Mouse (Mus musculus): ENCODE results near the gene Slc34a2.

Gene Slc34a2

DNA sequence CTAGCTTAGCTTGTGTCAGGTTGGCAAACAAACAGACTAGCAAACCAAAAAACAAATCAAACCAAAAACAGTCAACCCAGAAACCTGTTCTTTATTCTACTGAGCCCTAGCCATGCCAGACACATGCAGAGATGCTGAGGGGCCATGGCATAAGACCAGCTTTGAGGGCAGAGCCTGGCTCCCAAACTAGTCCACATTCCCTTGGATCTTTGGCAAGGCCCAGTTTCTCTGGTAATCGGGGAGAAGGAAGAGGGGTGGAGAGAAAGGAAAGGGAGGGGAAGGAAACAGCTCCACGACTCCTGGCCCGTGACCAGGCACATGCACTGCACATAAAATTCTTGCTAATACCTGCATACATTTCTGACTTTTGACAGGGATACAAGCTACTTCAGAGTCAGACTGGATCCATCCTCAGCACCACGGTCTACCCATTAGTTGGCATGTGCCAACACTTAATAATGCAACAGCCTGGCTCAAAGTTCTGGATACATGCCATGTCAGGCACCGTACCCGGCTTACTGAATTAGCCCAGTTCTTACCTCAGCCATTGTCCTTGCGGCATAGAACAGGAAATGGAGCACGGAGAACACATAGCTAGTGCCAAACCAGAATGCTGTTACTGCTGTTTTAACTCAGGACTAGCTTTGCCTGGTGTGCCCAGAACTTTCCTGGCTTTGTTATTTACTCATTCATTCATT lies 12.5 kb upstream of the Slc34a2 start:
- DNase-seq (ENCODE audit: low spot score) = no peak

DNA sequence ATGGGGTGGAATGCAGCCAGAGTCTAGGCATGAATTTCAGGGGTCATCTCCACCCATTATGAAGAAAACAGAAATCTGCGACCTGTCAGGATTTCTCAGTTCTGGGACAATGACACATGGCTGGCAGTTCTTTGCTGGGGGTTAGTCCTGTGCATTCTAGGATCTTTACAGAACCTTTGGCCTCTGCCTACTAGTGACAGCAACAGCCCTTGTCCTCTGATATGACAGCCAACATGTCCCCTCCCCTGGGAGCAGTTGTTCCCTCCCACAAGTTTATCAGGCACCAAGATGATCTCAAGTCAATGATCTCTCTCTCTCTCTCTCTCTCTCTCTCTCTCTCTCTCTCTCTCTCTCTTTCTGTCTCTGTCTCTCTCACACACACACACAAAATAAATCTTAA lies 6.5 kb upstream of the Slc34a2 start:
- DNase-seq (ENCODE audit: low spot score) = no peak

DNA sequence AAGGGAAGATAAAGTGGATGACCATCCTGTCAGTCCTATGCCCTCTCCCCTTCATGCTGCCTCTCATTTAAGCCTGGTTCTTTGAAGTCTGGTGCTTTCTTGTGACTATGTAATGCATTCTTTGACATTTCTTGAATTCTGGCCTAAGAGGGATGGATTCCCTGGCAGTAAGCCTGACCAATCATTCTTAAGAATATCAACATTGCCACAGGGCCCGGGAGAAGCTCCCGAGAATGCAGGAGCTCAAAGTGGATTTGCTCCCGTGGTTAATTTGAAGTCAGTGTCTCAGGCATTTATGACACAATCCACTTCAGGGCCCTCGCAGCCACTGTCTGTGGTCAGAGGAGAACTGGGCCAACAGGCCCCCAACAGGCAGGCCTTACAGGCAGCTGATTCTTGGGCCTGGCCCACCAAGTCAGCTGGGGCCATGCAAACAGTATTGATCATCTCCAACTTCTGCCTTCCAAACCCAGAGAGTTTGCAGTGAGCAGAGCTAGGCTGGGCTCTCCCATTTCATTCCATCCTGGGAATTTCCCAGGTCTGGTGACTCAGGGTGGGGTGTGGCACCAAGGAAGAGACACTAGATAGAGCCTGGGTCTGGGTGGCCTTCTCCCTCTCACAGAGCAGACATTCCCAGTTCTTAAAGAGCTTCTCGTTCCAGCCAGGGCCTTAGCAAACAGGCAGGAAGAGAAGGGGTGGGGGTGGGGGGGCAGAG lies 4.3 kb downstream of the Slc34a2 start:
- no peak for DNase-seq (ENCODE audit: low spot score)

GRCm38 (mm10) chr5:53042771-53043371 lies 5.0 kb downstream of the Slc34a2 start:
- no peak for DNase-seq (ENCODE audit: low spot score)

DNA sequence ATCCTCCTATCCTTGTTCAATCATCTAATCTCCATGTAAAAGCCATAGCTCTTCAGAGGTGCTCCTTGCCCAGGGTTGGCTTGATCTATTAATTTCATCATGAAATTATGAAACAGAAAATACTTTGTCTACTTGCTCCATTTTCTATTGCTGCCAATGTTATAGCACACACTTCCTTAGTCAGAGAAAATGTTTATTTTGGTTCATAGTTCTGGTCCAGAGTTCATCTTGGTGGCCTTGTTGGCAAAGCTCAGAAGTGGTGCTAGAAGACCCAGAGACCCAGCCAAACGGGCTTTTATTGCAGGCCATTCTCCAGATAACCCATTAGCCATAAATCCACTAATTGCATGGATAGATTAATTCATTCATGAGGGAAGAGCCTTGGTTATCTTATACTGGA lies 5.8 kb downstream of the Slc34a2 start:
- DNase-seq (ENCODE audit: low spot score) = no peak

GRCm38 (mm10) chr5:53047951-53048350 lies 10.1 kb downstream of the Slc34a2 start:
- no peak for DNase-seq (ENCODE audit: low spot score)

- no peak for DNase-seq (ENCODE audit: low spot score)
Observed at GRCm38 (mm10) chr5:53048599-53048998, 10.7 kb downstream of the Slc34a2 start.

- peak; percentile 12 for DNase-seq (ENCODE audit: low spot score)
Observed at GRCm38 (mm10) chr5:53049046-53049445, 11.2 kb downstream of the Slc34a2 start.

GRCm38 (mm10) chr5:53050963-53051362 lies 13.1 kb downstream of the Slc34a2 start:
- DNase-seq (ENCODE audit: low spot score) = no peak

DNA sequence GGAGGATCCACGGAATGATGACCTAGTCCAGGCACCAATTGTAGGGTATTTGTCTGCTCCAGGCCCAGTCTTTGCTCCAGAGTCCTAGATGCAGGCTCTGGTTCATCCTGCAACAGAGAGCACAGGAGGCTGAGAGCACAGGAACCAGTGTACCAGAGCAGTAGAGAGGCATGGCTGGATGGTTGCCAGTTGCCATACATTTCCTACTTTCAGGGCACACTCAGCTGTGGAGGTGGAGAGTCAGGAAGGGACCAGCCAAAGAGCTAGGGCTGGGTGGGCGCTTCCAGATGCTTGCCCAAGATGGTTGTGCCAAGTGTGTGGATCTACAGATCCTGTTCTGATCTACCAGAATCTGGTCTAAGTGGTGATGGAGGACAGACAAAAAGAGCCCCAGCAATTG lies 15.4 kb downstream of the Slc34a2 start:
- DNase-seq (ENCODE audit: low spot score) = no peak

DNA sequence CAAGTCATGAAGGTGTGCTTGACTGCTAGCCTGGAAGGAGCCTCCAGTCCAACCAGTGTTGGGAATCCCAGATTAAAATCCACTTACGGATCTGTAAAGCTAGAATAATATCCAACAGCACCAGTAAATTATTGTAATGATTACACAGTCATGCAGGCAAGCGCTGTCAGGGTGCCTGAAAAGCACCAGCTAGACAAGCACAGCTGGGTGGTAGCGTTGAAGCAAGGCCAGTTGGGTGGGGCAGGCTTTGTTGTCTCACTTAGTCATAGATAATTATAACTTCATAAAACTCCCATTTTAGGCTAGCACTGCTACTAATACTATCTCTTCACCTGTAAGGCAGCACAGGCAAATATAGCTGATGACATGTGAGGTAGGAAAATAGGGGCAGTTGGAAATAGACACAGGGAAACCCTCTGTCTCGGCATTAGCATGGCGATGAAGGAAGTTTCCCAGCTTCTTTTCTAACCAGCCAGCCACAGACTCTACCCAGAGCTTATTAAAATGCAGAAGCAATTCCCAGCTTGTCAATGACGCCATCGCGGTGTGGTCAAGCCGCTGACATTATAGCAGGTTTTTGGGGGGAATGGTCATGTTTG lies 23.8 kb downstream of the Slc34a2 start:
- DNase-seq (ENCODE audit: low spot score) = no peak

DNA sequence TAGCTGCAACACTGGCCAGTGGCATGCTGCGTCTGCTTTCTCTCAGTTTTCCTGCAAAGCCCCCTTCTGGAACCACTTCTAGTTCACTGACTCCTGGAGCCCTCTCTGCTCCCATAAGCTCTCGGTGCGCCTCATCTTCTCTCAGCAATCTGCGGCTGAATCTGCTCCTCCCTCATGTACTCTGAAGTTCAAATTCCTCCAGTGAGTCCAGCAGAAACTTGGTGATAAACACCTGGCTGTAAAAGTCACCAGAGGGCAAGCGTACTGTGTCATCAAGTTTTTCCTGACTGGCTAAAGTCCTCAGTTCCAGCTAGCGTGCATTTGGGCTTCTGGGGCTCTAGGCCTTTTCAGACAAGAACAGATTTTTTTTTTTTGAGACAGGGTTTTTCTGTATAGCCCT lies 36.7 kb downstream of the Slc34a2 start:
- DNase-seq (ENCODE audit: low spot score) = no peak

DNA sequence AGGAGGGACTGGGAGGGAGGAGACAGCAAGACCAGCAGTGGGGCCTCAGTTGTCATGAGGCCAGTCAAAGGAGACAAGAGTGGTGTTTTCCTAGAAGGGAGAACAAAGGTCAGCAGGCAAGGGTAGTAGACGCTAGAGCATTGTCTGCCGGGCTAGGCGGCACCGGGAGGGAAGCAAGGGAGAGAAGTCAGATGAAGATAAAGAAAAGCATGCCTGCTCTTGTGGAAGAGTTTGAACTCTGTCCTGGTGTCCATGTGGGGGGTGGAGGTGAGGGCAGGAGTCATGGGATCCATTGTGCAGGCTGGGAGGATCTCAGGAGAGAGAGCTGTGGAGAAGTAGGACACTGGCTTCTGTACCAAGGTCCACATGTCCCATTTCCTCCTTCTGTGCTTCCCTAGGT lies 40.6 kb downstream of the Slc34a2 start:
- DNase-seq (ENCODE audit: low spot score) = no peak

DNA sequence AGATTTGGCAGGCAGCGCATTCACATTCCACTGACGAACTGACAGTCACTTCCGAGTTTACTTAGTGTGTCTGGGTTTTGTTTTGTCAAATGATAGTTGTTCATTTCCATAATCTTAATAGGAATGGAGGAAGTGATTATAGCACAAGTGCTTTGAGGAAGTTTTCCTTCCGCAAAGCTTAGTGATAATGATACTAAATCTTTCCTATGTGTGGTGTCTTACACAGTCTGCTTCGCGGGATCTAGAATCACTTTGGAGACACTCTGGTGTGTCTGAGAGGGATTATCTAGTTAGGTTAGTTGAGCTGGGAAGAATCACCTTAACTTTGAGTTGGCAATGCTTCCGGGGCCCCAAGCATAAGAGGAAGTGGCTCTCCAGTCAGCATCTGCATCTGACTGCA lies 49.6 kb downstream of the Slc34a2 start:
- DNase-seq (ENCODE audit: low spot score) = no peak

- DNase-seq (ENCODE audit: low spot score) = no peak
Observed at GRCm38 (mm10) chr5:53091331-53091730, 53.5 kb downstream of the Slc34a2 start.

DNA sequence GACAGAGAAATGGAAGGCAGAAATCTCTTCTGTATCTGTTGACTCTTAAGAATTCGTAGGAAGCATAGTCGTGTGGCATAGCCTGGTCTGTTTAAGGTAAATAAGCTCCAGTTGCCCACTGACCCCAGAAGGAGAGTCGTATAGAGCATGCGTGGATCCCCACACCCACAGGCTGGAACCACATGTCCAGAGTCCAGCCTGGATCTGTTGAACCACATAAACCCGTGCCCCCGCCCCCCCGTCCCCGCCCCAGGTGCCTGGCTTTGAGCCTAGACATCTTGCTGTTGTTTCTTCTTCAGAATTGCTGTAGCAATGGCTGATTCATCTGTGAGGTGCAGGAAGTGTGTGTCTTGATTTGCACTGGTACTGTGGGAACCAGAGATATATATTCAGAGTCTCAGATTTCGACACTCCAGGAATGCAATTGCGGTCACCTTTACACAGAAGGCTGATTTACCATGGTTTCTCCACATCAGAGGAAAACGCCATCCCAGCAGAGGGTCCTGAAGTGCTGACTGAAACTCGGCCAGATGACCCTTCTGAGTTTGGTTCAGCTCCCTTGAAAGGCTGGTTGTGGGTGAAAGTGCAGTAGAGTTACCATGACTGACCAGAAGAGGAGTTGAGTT lies 64.1 kb downstream of the Slc34a2 start:
- DNase-seq (ENCODE audit: low spot score) = no peak

DNA sequence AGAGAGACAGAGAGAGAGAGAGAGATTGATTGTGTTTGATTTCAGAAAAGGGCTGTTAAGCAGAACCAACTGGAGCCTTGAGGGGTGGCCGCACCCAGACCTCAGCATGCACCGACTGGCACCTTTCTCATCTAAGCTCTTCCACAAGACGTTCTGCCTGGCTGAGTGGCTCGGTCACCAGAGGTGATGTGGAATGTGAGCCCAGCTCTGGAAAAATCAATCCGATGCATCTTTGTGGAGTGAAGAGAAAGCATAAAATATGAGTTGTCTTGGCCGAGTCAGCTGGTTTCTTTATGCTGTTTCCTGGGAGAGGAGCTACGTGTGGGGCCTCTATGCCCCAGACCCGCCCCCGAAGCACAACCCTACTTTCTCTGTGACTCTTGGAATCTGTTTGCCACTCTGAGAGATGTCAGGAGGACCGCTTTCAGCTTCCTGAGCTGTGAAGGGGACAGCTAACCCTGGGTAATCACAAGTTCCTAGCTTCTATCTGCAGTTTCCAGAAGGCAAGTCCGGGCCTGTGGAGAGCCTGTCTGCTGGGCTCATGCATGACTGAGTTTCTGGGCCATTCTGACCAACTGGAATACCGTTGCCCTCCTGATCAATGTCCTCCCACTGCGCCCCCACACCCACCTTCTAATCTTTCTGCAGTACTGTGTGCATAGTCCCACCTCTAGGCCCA lies 66.4 kb downstream of the Slc34a2 start:
- DNase-seq (ENCODE audit: low spot score) = no peak

GRCm38 (mm10) chr5:53105716-53106115 lies 67.8 kb downstream of the Slc34a2 start:
- no peak for DNase-seq (ENCODE audit: low spot score)

GRCm38 (mm10) chr5:53106125-53106524 lies 68.2 kb downstream of the Slc34a2 start:
- DNase-seq (ENCODE audit: low spot score) = no peak

DNA sequence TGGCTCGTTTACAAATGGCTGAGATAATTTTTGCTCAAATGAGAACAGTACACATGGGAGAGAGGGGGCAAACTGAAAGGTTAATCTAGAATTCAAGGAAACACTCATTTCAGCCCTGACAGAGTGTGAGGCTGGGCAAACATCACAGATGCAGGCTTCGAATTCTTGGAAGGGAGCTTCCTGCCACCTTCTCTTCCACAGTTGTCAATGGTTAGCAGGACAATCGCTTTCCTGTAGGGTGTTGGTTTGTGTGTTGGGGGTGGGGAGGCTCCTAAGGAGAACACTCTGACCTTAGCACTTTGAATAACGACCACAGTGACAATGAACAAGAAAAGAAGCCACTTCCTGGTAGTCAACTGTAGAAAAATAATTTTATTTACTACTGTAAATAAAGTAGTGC lies 68.8 kb downstream of the Slc34a2 start:
- no peak for DNase-seq (ENCODE audit: low spot score)

DNA sequence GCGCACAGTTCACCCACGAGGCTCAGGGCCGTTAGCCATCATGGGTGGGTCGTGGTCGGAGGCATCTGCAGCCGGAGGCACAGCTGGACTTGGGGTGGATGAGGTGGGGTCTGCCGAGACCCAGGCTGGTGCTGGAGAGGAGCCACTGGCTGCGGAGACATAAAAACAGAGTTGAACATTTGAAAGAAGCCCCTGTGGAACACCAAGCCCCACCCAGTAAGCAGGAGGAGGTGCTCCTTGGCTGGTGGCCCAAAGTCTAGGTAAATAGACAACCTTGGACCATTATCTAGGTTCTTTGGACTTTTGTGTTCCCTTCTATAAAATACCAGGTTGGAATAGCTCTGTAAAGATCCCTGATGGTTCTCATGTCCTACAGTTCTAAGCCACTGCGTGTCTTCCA lies 70.1 kb downstream of the Slc34a2 start:
- no peak for DNase-seq (ENCODE audit: low spot score)

DNA sequence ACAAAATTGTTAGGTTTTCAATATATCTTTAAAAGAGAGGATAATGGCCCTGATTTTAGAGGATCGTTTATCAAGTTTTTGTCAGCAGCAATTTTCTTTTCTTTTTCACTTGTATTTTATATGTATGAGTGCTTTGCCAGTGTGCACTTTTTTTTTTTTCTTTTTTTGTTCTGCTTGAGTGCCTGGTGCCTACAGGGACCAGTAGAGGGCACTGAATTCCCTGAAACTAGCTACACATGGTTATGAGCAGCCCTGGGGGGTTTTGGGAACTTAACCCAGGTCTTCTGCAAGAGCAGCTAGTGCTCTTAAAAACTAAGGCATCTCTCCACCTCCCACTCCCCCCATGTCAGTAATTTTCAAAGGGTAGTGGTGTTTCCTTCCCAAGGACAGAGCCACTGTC lies 70.8 kb downstream of the Slc34a2 start:
- DNase-seq (ENCODE audit: low spot score) = no peak
